Mouse (Mus musculus) stomach, postnatal 0 days (tissue): ENCODE data around the gene Opcml. TPM values are rescaled to one million over a fixed set of nuclear protein-coding genes. Genes with fewer than 3 reads are reported as not detected.

ENCODE experiments used
- ATAC-seq: fragments of 200-750 bp; cut with Nextera tagmentation; 2 replicates; pipeline ENCODE4 v1.8.0; 2017; ENCODE audit not compliant: low FRiP score, low TSS enrichment
- DNase-seq: peaks from one replicate; pipeline ENCODE4 v3.0.0-alpha.2; 2016; ENCODE audit warnings: low spot score
- H3K27ac ChIP-seq: fragments of 300-500 bp; sonication (generic); replicated peaks from 2 replicates; pipeline ENCODE4 v1.5.1; 2014; ENCODE audit warnings: mild to moderate bottlenecking, control low read depth
- H3K27me3 ChIP-seq: fragments of 300-500 bp; sonication (generic); 2 replicates; pipeline ENCODE4 v1.6.1; 2014; ENCODE audit warnings: low read length; ENCODE audit not compliant: control insufficient read depth, insufficient read depth
- H3K36me3 ChIP-seq: fragments of 300-500 bp; sonication (generic); 2 replicates; pipeline ENCODE4 v1.6.1; 2014; ENCODE audit warnings: low read length, mixed read lengths; ENCODE audit not compliant: control insufficient read depth, insufficient read depth
- H3K4me1 ChIP-seq: fragments of 300-500 bp; sonication (generic); replicated peaks from 2 replicates; pipeline ENCODE4 v1.6.1; 2014; ENCODE audit warnings: antibody characterized with exemption; ENCODE audit not compliant: control insufficient read depth, insufficient read depth
- H3K4me2 ChIP-seq: fragments of 300-500 bp; sonication (generic); replicated peaks from 2 replicates; pipeline ENCODE4 v1.6.1; 2014; ENCODE audit warnings: low read depth, mild to moderate bottlenecking, control low read depth, moderate library complexity
- H3K4me3 ChIP-seq: fragments of 300-500 bp; sonication (generic); 2 replicates; pipeline ENCODE4 v1.5.1; 2014; ENCODE audit warnings: low read depth, low read length, control low read depth
- H3K9ac ChIP-seq: fragments of 300-500 bp; sonication (generic); 2 replicates; pipeline ENCODE4 v1.6.1; 2014; ENCODE audit warnings: mild to moderate bottlenecking, low read length, control low read depth, mixed read lengths
- H3K9me3 ChIP-seq: fragments of 300-500 bp; sonication (generic); 2 replicates; pipeline ENCODE4 v1.6.1; 2016; ENCODE audit warnings: low read length; ENCODE audit not compliant: control insufficient read depth
- CTCF ChIP-seq: IDR thresholded peaks from 2 replicates; pipeline ENCODE4 v1.5.1; 2016; ENCODE audit warnings: antibody characterized with exemption, low read depth, mild to moderate bottlenecking, moderate library complexity
- EP300 ChIP-seq: optimal IDR thresholded peaks from 2 replicates; pipeline ENCODE3; 2016; ENCODE audit warnings: antibody characterized with exemption
- WGBS: fragments of 180-500 bp; shearing (Covaris S2); extraction: QIAGEN DNeasy Blood & Tissue Kit; methylation state at CpG from one replicate; pipeline ENCODE4 v1.1.7; 2014; 5-methylcytosine and 5-hydroxymethylcytosine counted together
- microRNA-seq: library from miRNA; unstranded; fragments of <30 nt; microRNA quantifications from one replicate; pipeline ENCODE4, GENCODE M21; 2016
- polyA plus RNA-seq: library from polyadenylated mRNA; unstranded; fragments of >200 nt; fragmentation: Nextera tagmentation; extraction: Ambion mirVana; gene quantifications from 2 replicates; pipeline ENCODE4 v1.2.1, GENCODE M21; 2015

Gene Opcml
- polyA plus RNA-seq, 1 experiment from 2014 or later = 1.1 TPM

- Histone ChIP-seq H3K27me3 (no peaks in the 10 kb centered on the region), H3K9ac (no peak overlapping the region), H3K4me2 (no peak overlapping the region), H3K4me1 (no peaks in the 10 kb centered on the region), H3K9me3 (no peaks in the 10 kb centered on the region), H3K27ac (no peak overlapping the region), H3K36me3 (no peaks in the 10 kb centered on the region), H3K4me3 (no peak overlapping the region)
- DNase-seq (no peak), ATAC-seq (no peak)
- no peak for TF ChIP-seq CTCF
- TF ChIP-seq EP300 = no peak
These were observed 1150.3 kb downstream of the Opcml start for GRCm38 (mm10) chr9:28940901-28941300.

- Histone ChIP-seq H3K9me3 (no peaks in the 10 kb centered on the region), H3K27me3 (no peaks in the 10 kb centered on the region), H3K27ac (no peak overlapping the region), H3K4me1 (no peaks in the 10 kb centered on the region), H3K36me3 (no peaks in the 10 kb centered on the region), H3K4me3 (no peak overlapping the region), H3K4me2 (no peak overlapping the region), H3K9ac (no peak overlapping the region)
- 83% methylated on average over 1 of the region's 1 CpGs for WGBS
- DNase-seq = no peak
- ATAC-seq = no peak
- TF ChIP-seq EP300 (no peak), CTCF (no peak)
These were observed 1178.9 kb downstream of the Opcml start for GRCm38 (mm10) chr9:28969455-28969854.

Small RNA genes lying within 50 kb of the gene (microRNA-seq; reads per million reads assigned to microRNA genes)
- gene Gm44316 = not detected
